Mouse (Mus musculus) heart, adult 8-10 months (tissue): ENCODE data around the gene Gls2. TPM values are rescaled to one million over a fixed set of nuclear protein-coding genes. Genes with fewer than 3 reads are reported as not detected.

Experiments
- DNase-seq: peaks from one replicate; pipeline ENCODE4 v3.0.0; 2022; ENCODE audit warnings: low spot score
- total RNA-seq, 4 experiments: library from RNA; stranded (reverse); gene quantifications; 2 replicates each; pipeline ENCODE4 v1.2.4; 2022

The Gls2 gene
- total RNA-seq, 4 experiments from 2014 or later, result 0.38 to 0.60 (median 0.47) TPM

- peak; percentile 86 for DNase-seq
Measured at GRCm38 (mm10) chr10:128231697-128232419, 37.6 kb downstream of the Gls2 start, which contains the start of gene Timeless. Gene Timeless (plus strand): TSS chr10:128232065.

DNA sequence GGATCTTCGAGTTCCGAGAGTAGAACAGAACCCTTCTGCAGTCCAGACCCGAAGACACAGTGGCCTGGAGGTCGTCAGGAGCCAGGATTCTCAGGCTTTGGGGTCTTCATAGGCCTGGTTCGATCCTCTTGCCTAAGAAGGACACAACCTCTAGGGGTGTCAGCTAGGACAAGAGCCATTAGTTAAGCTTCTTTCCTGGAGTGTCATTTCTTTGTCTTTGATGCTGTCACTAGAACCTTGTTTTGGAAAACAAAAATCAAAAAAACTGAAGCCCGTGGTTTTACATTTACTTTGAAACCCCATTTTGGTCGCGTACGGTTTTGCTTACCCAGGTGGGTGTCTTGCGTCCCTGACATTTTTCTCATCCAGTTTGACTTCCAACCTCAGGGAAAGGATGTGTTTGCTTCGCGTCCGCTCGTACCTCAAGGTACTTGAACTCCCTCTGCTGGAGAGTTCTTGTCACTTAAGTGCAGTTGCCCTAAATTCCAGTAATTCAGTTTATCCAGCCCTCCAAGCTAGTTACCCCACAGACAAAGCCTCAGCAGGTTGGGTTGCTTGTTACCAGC lies 38.2 kb downstream of the Gls2 start:
- DNase-seq, result peak; percentile 76

- DNase-seq, result no peak
Measured at GRCm38 (mm10) chr10:128236321-128236720, 42.1 kb downstream of the Gls2 start.

- peak; percentile 71 for DNase-seq
Measured at GRCm38 (mm10) chr10:128237807-128238480, 43.7 kb downstream of the Gls2 start.

DNA sequence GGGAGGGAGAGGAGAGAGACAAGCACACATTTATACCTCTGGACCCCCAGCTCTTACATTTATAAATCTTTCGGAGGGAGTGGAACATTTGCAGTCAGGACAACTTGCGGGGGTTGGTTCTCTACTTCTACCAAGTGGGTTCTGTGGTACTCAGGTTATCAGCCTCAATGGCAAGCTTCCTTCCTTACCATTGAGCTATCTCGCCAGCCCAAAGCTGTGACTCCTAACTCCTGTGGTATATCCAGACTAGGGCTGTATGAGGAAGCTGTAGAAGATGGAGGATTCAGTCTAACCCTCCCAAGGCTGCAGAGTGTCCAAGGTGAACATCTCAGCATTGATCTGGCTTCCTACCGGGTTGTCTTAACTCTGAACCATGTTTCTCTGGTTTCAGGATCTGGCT lies 44.9 kb downstream of the Gls2 start:
- no peak for DNase-seq

DNA sequence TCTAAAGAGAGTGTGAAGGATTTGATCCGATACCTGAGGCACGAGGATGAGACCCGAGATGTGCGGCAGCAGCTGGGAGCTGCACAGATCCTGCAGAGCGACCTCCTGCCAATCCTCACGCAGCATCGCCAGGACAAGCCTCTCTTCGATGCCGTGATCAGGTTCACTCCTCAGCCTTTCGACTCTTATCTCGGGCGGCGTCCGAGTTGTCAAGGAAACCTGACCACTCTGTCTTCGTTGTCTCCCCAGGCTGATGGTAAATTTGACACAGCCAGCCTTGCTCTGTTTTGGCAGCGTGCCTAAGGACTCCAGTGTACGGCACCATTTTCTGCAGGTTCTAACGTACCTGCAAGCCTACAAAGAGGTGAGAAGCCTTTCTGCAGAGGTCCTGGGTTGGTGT lies 45.9 kb downstream of the Gls2 start:
- DNase-seq, result no peak

- peak; percentile 23 for DNase-seq
Measured at GRCm38 (mm10) chr10:128243252-128243651, 49.0 kb downstream of the Gls2 start.

- DNase-seq, result no peak
Measured at GRCm38 (mm10) chr10:128244121-128244520, 49.9 kb downstream of the Gls2 start.

DNA sequence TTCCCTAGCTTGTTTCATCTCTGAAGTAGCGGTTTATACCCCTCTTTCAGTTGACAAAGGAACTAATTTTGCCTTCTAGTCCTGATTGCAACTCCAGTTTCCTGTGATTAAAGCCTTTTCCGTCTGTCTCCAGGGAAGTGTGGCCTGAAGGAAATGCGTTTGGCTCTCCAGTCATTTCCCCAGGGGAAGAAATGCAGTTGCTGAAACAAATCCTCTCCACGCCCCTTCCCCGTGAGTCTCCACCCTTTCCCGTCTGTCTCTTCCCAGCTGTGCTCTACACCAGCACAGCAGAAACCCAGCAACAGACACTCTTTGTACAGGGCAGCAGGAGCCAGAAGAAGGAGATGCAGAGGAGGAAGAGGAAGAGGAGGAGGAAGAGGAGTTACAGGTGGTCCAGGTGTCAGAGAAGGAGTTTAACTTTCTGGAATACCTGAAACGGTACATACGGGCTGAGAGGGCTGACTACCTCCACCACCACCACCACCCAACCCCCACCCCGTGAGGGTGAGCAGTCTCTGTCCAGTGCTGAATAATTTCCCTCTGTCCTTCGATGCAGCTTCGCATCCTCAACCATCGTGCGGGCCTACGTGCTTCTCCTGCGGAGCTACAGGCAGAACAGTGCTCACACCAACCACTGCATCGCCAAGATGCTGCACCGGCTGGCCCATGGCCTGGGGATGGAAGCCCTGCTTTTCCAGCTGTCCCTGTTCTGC lies 52.9 kb downstream of the Gls2 start:
- DNase-seq, result peak; percentile 89

DNA sequence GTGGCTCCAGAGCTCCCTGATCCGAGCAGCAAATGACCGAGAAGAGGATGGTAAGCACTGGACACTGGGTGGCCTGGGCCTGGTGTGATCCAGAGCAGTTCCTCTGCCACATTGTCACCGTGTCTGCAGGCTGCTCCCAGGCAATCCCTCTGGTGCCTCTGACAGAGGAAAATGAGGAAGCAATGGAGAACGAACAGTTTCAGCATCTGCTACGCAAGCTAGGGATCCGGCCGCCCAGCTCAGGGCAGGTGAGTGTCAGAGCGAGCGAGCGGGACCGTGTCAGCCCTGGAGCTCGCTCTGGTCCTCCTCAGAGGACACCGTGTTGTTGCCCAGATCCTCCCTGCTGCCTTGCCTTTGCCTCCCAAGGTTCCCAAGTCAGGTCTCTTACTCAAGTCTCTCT lies 56.3 kb downstream of the Gls2 start:
- no peak for DNase-seq

GRCm38 (mm10) chr10:128253677-128254255 lies 59.5 kb downstream of the Gls2 start, which contains the start of gene Apon:
Gene Apon (plus strand): TSS chr10:128254096.
- DNase-seq, result no peak

- DNase-seq, result no peak
Measured at GRCm38 (mm10) chr10:128255925-128256324, 61.7 kb downstream of the Gls2 start.

DNA sequence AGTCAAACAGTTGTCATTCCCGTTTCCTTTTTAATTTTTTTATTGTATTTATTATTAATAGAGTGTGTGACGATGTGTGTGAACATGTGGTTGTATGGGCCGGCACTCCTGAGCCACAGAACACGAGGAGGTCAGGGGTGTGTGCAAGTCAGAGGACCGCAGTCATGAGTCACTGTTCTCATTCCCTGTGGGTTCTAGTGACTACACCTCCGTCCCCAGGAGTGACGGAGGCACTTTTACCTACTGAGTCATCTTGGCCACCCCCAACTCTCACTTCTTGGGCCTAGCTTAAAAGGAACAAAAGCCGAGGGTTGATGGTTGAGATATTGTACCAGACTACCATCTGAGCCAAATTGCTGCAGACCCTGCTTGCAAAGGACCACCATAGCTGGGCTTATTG lies 62.1 kb downstream of the Gls2 start:
- no peak for DNase-seq

- DNase-seq, result no peak
Measured at GRCm38 (mm10) chr10:128258953-128259352, 64.7 kb downstream of the Gls2 start.

Other genes with a start within 250 kb of the Gls2 start
- not detected for gene Hsd17b6, start 186.8 kb upstream of the Gls2 start, total RNA-seq
- 1 to 10 TPM; 1.5 to 2.2 (median 1.7) TPM for gene Prim1, start 179.3 kb upstream of the Gls2 start, total RNA-seq
- gene Naca, start 158.9 kb upstream of the Gls2 start, total RNA-seq, result 100 to 1,000 TPM; 503 to 580 (median 537) TPM
- 100 to 1,000 TPM in 1 of 4 experiments, 10 to 100 TPM in 3; 77.8 to 104 (median 91.6) TPM for gene Ptges3, start 135.5 kb upstream of the Gls2 start, total RNA-seq
- gene Atp5b, start 111.2 kb upstream of the Gls2 start, total RNA-seq, result 1,000 to 10,000 TPM; 7,887 to 9,725 (median 8,934) TPM
- 10 to 100 TPM; 21.3 to 22.8 (median 22.1) TPM for gene Baz2a, start 102.9 kb upstream of the Gls2 start, total RNA-seq
- 100 to 1,000 TPM in 3 of 4 experiments, 10 to 100 TPM in 1; 90.8 to 107 (median 104) TPM for gene Rbms2, start 14.2 kb upstream of the Gls2 start, total RNA-seq
- 10 to 100 TPM; 35.8 to 38.4 (median 37.6) TPM for gene Spryd4, start 17.4 kb downstream of the Gls2 start, total RNA-seq
- not detected for gene Mip, start 31.4 kb downstream of the Gls2 start, total RNA-seq
- gene Timeless, start 37.6 kb downstream of the Gls2 start, total RNA-seq, result 1 to 10 TPM; 6.0 to 8.5 (median 7.7) TPM
- not detected for gene Apon, start 59.6 kb downstream of the Gls2 start, total RNA-seq
- not detected for gene Apof, start 74.2 kb downstream of the Gls2 start, total RNA-seq
- gene Stat2, start 76.1 kb downstream of the Gls2 start, total RNA-seq, result 1 to 10 TPM; 7.1 to 9.5 (median 8.6) TPM
- under 1 TPM in 1 of 4 experiments, not detected in 3; 0.38 TPM for gene Il23a, start 104.3 kb downstream of the Gls2 start, total RNA-seq
- 1 to 10 TPM; 6.1 to 7.1 (median 6.5) TPM for gene Pan2, start 108.9 kb downstream of the Gls2 start, total RNA-seq
- 10 to 100 TPM; 54.6 to 73.4 (median 61.2) TPM for gene Cnpy2, start 128.0 kb downstream of the Gls2 start, total RNA-seq
- 1,000 to 10,000 TPM in 3 of 4 experiments, 100 to 1,000 TPM in 1; 991 to 1,066 (median 1,045) TPM for gene Cs, start 143.3 kb downstream of the Gls2 start, total RNA-seq
- gene Coq10a, start 174.5 kb downstream of the Gls2 start, total RNA-seq, result 100 to 1,000 TPM; 365 to 443 (median 423) TPM
- 10 to 100 TPM; 39.8 to 45.9 (median 44.0) TPM for gene Ankrd52, start 182.7 kb downstream of the Gls2 start, total RNA-seq
- gene Slc39a5, start 206.8 kb downstream of the Gls2 start, total RNA-seq, result not detected
- 10 to 100 TPM; 44.8 to 50.8 (median 45.2) TPM for gene Nabp2, start 217.0 kb downstream of the Gls2 start, total RNA-seq
- gene Rnf41, start 217.2 kb downstream of the Gls2 start, total RNA-seq, result 10 to 100 TPM; 16.2 to 17.6 (median 16.7) TPM